26 mouse cellular contexts compared by ENCODE assay signal in genomic region chr7:18970956-18971355, GRCm38 (mm10). TPM values are rescaled to one million over a fixed set of nuclear protein-coding genes. Genes with fewer than 3 reads are reported as not detected.
DNase-seq lines count a peak whose midpoint lies in the region; ATAC-seq and TF ChIP-seq lines count a peak whose summit lies in the region.
"Had no signal": no experiment of that assay in that cellular context is flagged by ENCODE, and none has a peak within 500 bp of the region (broad histone marks: within the 10 kb centered on the region; RNA-seq: fewer than 3 reads in every experiment).

No protein-coding gene starts in this region.

- H3K4me1 ChIP-seq in cerebellum, adult 2 months (ENCODE audit: control insufficient read depth, insufficient read depth, low read length), result no peaks in the 10 kb centered on the region
- no peaks in the 10 kb centered on the region for H3K4me1 ChIP-seq in midbrain, postnatal 0 days (ENCODE audit: insufficient read depth, low read length)
- H3K4me1 ChIP-seq in midbrain, embryonic 15.5 days, result no peaks in the 10 kb centered on the region
- H3K4me1 ChIP-seq in hindbrain, embryonic 14.5 days (replicated peaks; ENCODE audit: control insufficient read depth, insufficient read depth, low read length), result no peaks in the 10 kb centered on the region
- H3K4me1 ChIP-seq: heart, embryonic 15.5 days; limb, embryonic 15.5 days; neural tube, embryonic 15.5 days had no signal

- DNase-seq in cerebellum, adult 2 months, result no peak
- DNase-seq in cerebellum, adult 11-12 months, result no peak
- DNase-seq in layer of hippocampus, adult 2 months (ENCODE audit: low spot score in 2 of 2), result no peak
- DNase-seq in layer of hippocampus, adult 9-10 months (ENCODE audit: low spot score), result no peak
- DNase-seq in midbrain, postnatal 0 days (ENCODE audit: low spot score), result no peak
- no peak for DNase-seq in hindbrain, embryonic 14.5 days (ENCODE audit: low spot score)
- DNase-seq: adrenal gland, adult 8-10 months; cerebellum, adult 11 months; cerebellum, postnatal 36 days; kidney, adult 11 months; kidney, postnatal 36 days; lung, postnatal 36 days had no signal

- no peak for TF ChIP-seq POLR2A in cerebellum, adult 2 months (IDR thresholded peaks at IDR 0.05; ENCODE audit: borderline replicate concordance, insufficient read depth, low read length)

- ATAC-seq in midbrain, postnatal 0 days (ENCODE audit: low FRiP score), result no peak
- ATAC-seq in midbrain, embryonic 15.5 days (replicated peaks), result no peak
- peak; percentile 46; the same call in 1 of the 2 replicates for ATAC-seq in megakaryocyte progenitor cell, adult 5-6 weeks (replicated peaks; ENCODE audit: poor library complexity)
- ATAC-seq in hindbrain, embryonic 14.5 days (ENCODE audit: low FRiP score), result no peak
- ATAC-seq: forebrain, embryonic 13.5 days had no signal

- peak; percentile 11; the same call in 1 of the 2 replicates for TF ChIP-seq CTCF in cerebellum, adult 2 months (IDR thresholded peaks at IDR 0.05; ENCODE audit: borderline replicate concordance, insufficient read depth, low read depth, low read length)
- TF ChIP-seq CTCF in layer of hippocampus, adult 2 months (conservative IDR thresholded peaks at IDR 0.05), result peak; percentile 53
- peak; percentile 51 for TF ChIP-seq CTCF in midbrain, postnatal 0 days (IDR thresholded peaks at IDR 0.05)

- no peaks in the 10 kb centered on the region for H3K27me3 ChIP-seq in cerebellum, adult 2 months (ENCODE audit: control insufficient read depth, insufficient read depth, low read length)
- H3K27me3 ChIP-seq in midbrain, postnatal 0 days (ENCODE audit: insufficient read depth, low read length), result no peaks in the 10 kb centered on the region
- no peaks in the 10 kb centered on the region for H3K27me3 ChIP-seq in midbrain, embryonic 15.5 days (replicated peaks)
- no peaks in the 10 kb centered on the region for H3K27me3 ChIP-seq in hindbrain, embryonic 14.5 days (ENCODE audit: control insufficient read depth, insufficient read depth, low read length)
- H3K27me3 ChIP-seq: forebrain, embryonic 13.5 days; midbrain, embryonic 12.5 days; neural tube, embryonic 15.5 days had no signal

- H3K9ac ChIP-seq in midbrain, postnatal 0 days (replicated peaks; ENCODE audit: low read length, poor library complexity, severe bottlenecking), result no peak overlapping the region
- no peak overlapping the region for H3K9ac ChIP-seq in midbrain, embryonic 15.5 days
- H3K9ac ChIP-seq in hindbrain, embryonic 14.5 days, result no peak overlapping the region
- H3K9ac ChIP-seq: forebrain, embryonic 13.5 days; heart, embryonic 15.5 days; limb, embryonic 15.5 days; midbrain, embryonic 12.5 days; neural tube, embryonic 15.5 days had no signal

- no peak overlapping the region for H3K4me3 ChIP-seq in cerebellum, adult 2 months (replicated peaks; ENCODE audit: insufficient read depth, low read depth, low read length)
- no peak overlapping the region for H3K4me3 ChIP-seq in layer of hippocampus, adult 2 months
- no peak overlapping the region for H3K4me3 ChIP-seq in midbrain, postnatal 0 days (ENCODE audit: low read depth, low read length)
- H3K4me3 ChIP-seq in midbrain, embryonic 15.5 days, result no peak overlapping the region
- no peak overlapping the region for H3K4me3 ChIP-seq in hindbrain, embryonic 14.5 days (replicated peaks; ENCODE audit: low read length)
- H3K4me3 ChIP-seq: forebrain, embryonic 13.5 days; heart, embryonic 15.5 days; limb, embryonic 15.5 days; midbrain, embryonic 12.5 days; myocyte; neural tube, embryonic 15.5 days had no signal

- no peak overlapping the region for H3K4me2 ChIP-seq in midbrain, postnatal 0 days (ENCODE audit: low read depth, low read length, poor library complexity, severe bottlenecking)
- no peak overlapping the region for H3K4me2 ChIP-seq in midbrain, embryonic 15.5 days
- no peak overlapping the region for H3K4me2 ChIP-seq in hindbrain, embryonic 14.5 days (replicated peaks)
- H3K4me2 ChIP-seq: forebrain, embryonic 13.5 days; heart, embryonic 15.5 days; limb, embryonic 15.5 days; midbrain, embryonic 12.5 days; neural tube, embryonic 15.5 days had no signal

- H3K9me3 ChIP-seq in midbrain, postnatal 0 days (ENCODE audit: low read length), result no peaks in the 10 kb centered on the region
- H3K9me3 ChIP-seq in midbrain, embryonic 15.5 days, result no peaks in the 10 kb centered on the region
- no peaks in the 10 kb centered on the region for H3K9me3 ChIP-seq in hindbrain, embryonic 14.5 days (ENCODE audit: control insufficient read depth, low read length)
- H3K9me3 ChIP-seq: G1E; heart, embryonic 15.5 days; limb, embryonic 15.5 days; midbrain, embryonic 12.5 days; neural tube, embryonic 15.5 days had no signal

- no peak overlapping the region for H3K27ac ChIP-seq in cerebellum, adult 2 months (ENCODE audit: insufficient read depth, low read length)
- no peak overlapping the region for H3K27ac ChIP-seq in layer of hippocampus, adult 2 months
- H3K27ac ChIP-seq in midbrain, postnatal 0 days (ENCODE audit: low read depth, low read length), result no peak overlapping the region
- no peak overlapping the region for H3K27ac ChIP-seq in midbrain, embryonic 15.5 days
- H3K27ac ChIP-seq in hindbrain, embryonic 14.5 days, result no peak overlapping the region
- H3K27ac ChIP-seq: forebrain, embryonic 13.5 days; heart, embryonic 15.5 days; limb, embryonic 15.5 days; midbrain, embryonic 12.5 days; neural tube, embryonic 15.5 days had no signal

- WGBS in cerebellum, adult 2 months, result 86% methylated on average over 3 of the region's 3 CpGs
- WGBS in midbrain, postnatal 0 days, result 86% methylated on average over 3 of the region's 3 CpGs
- WGBS in midbrain, embryonic 15.5 days, result 88% methylated on average over 3 of the region's 3 CpGs
- WGBS in hindbrain, embryonic 14.5 days, result 87% methylated on average over 3 of the region's 3 CpGs

- no peaks in the 10 kb centered on the region for H3K36me3 ChIP-seq in midbrain, postnatal 0 days (ENCODE audit: insufficient read depth, low read length)
- no peaks in the 10 kb centered on the region for H3K36me3 ChIP-seq in midbrain, embryonic 15.5 days (replicated peaks)
- no peaks in the 10 kb centered on the region for H3K36me3 ChIP-seq in hindbrain, embryonic 14.5 days (replicated peaks; ENCODE audit: control insufficient read depth, insufficient read depth)
- H3K36me3 ChIP-seq: G1E; heart, embryonic 15.5 days; limb, embryonic 15.5 days; midbrain, embryonic 12.5 days; neural tube, embryonic 15.5 days had no signal

RNA-seq across cellular contexts. Expression of gene Nanos2, which starts 16.2 kb away (rescaled TPM):
- polyA plus RNA-seq in cerebellum, adult 2 months (2012; rRNA removed), result 2.0 and 2.7 TPM in 2 replicates
- under 1 TPM; 0.54 to 0.66 TPM for total RNA-seq in layer of hippocampus, adult 2 months (2021)
- 1.7 and 3.7 TPM in 2 replicates for total RNA-seq in midbrain, postnatal 0 days (2014; rRNA removed)
- polyA plus RNA-seq in midbrain, postnatal 0 days (2015; fragmentation: Nextera tagmentation; extraction: Ambion mirVana), result 0.59 and 1.3 TPM in 2 replicates
- 0.80 and 1.0 TPM in 2 replicates for polyA plus RNA-seq in midbrain, embryonic 15.5 days (2015; fragmentation: Nextera tagmentation; extraction: Ambion mirVana)
- total RNA-seq in megakaryocyte progenitor cell, adult 5-6 weeks (2015), result not detected in 2 replicates
- not detected in 2 replicates for total RNA-seq in megakaryocyte progenitor cell, adult 5-6 weeks (2017)
- polyA plus RNA-seq in hindbrain, embryonic 14.5 days (2014; fragmentation: Nextera tagmentation; extraction: Ambion mirVana), result 0.52 and 0.69 TPM in 2 replicates
- total RNA-seq: adrenal gland, adult 8-10 months had no signal
- polyA plus RNA-seq: G1E; gonadal fat pad, adult 2 months; heart, embryonic 15.5 days; hindbrain, embryonic 11.5 days; limb, embryonic 15.5 days; myocyte; urinary bladder, adult 2 months had no signal

RNA-seq across cellular contexts. Expression of gene Mypop, which starts 20.1 kb away (rescaled TPM):
- polyA plus RNA-seq in cerebellum, adult 2 months (2012; rRNA removed), result 52.6 and 55.3 TPM in 2 replicates
- 10 to 100 TPM; 44.0 to 46.4 TPM for total RNA-seq in layer of hippocampus, adult 2 months (2021)
- total RNA-seq in midbrain, postnatal 0 days (2014; rRNA removed), result 16.0 and 21.2 TPM in 2 replicates
- polyA plus RNA-seq in midbrain, postnatal 0 days (2015; fragmentation: Nextera tagmentation; extraction: Ambion mirVana), result 4.7 and 5.0 TPM in 2 replicates
- polyA plus RNA-seq in midbrain, embryonic 15.5 days (2015; fragmentation: Nextera tagmentation; extraction: Ambion mirVana), result 5.8 and 6.2 TPM in 2 replicates
- total RNA-seq in megakaryocyte progenitor cell, adult 5-6 weeks (2015), result 0.17 TPM in 1 of 2 replicates, not detected in the other
- not detected in 2 replicates for total RNA-seq in megakaryocyte progenitor cell, adult 5-6 weeks (2017)
- polyA plus RNA-seq in hindbrain, embryonic 14.5 days (2014; fragmentation: Nextera tagmentation; extraction: Ambion mirVana), result 6.7 and 7.4 TPM in 2 replicates

RNA-seq across cellular contexts. Expression of gene Irf2bp1, which starts 32.9 kb away (rescaled TPM):
- polyA plus RNA-seq in cerebellum, adult 2 months (2012; rRNA removed), result 37.7 and 41.5 TPM in 2 replicates
- total RNA-seq in layer of hippocampus, adult 2 months (2021), result 10 to 100 TPM; 52.7 to 56.3 TPM
- total RNA-seq in midbrain, postnatal 0 days (2014; rRNA removed), result 115 and 133 TPM in 2 replicates
- polyA plus RNA-seq in midbrain, postnatal 0 days (2015; fragmentation: Nextera tagmentation; extraction: Ambion mirVana), result 25.6 and 26.1 TPM in 2 replicates
- 33.4 and 40.2 TPM in 2 replicates for polyA plus RNA-seq in midbrain, embryonic 15.5 days (2015; fragmentation: Nextera tagmentation; extraction: Ambion mirVana)
- 16.4 and 16.8 TPM in 2 replicates for total RNA-seq in megakaryocyte progenitor cell, adult 5-6 weeks (2015)
- total RNA-seq in megakaryocyte progenitor cell, adult 5-6 weeks (2017), result 12.5 and 13.1 TPM in 2 replicates
- polyA plus RNA-seq in hindbrain, embryonic 14.5 days (2014; fragmentation: Nextera tagmentation; extraction: Ambion mirVana), result 32.4 and 38.1 TPM in 2 replicates

RNA-seq across cellular contexts. Expression of gene Nova2, which starts 45.3 kb away (rescaled TPM):
- polyA plus RNA-seq in cerebellum, adult 2 months (2012; rRNA removed), result 12.8 and 14.5 TPM in 2 replicates
- total RNA-seq in layer of hippocampus, adult 2 months (2021), result 10 to 100 TPM; 82.7 to 85.4 TPM
- total RNA-seq in midbrain, postnatal 0 days (2014; rRNA removed), result 20.9 and 26.5 TPM in 2 replicates
- 8.7 and 10.1 TPM in 2 replicates for polyA plus RNA-seq in midbrain, postnatal 0 days (2015; fragmentation: Nextera tagmentation; extraction: Ambion mirVana)
- 15.2 and 15.9 TPM in 2 replicates for polyA plus RNA-seq in midbrain, embryonic 15.5 days (2015; fragmentation: Nextera tagmentation; extraction: Ambion mirVana)
- total RNA-seq in megakaryocyte progenitor cell, adult 5-6 weeks (2015), result not detected in 2 replicates
- not detected in 2 replicates for total RNA-seq in megakaryocyte progenitor cell, adult 5-6 weeks (2017)
- 15.4 and 16.3 TPM in 2 replicates for polyA plus RNA-seq in hindbrain, embryonic 14.5 days (2014; fragmentation: Nextera tagmentation; extraction: Ambion mirVana)
- polyA plus RNA-seq: G1E had no signal

RNA-seq across cellular contexts. Expression of gene Foxa3, which starts 52.4 kb away (rescaled TPM):
- not detected in 2 replicates for polyA plus RNA-seq in cerebellum, adult 2 months (2012; rRNA removed)
- total RNA-seq in layer of hippocampus, adult 2 months (2021), result not detected
- total RNA-seq in midbrain, postnatal 0 days (2014; rRNA removed), result not detected in 2 replicates
- not detected in 2 replicates for polyA plus RNA-seq in midbrain, postnatal 0 days (2015; fragmentation: Nextera tagmentation; extraction: Ambion mirVana)
- polyA plus RNA-seq in midbrain, embryonic 15.5 days (2015; fragmentation: Nextera tagmentation; extraction: Ambion mirVana), result not detected in 2 replicates
- not detected in 2 replicates for total RNA-seq in megakaryocyte progenitor cell, adult 5-6 weeks (2015)
- not detected in 2 replicates for total RNA-seq in megakaryocyte progenitor cell, adult 5-6 weeks (2017)
- not detected in 2 replicates for polyA plus RNA-seq in hindbrain, embryonic 14.5 days (2014; fragmentation: Nextera tagmentation; extraction: Ambion mirVana)
- total RNA-seq: G1E; layer of hippocampus, postnatal 14 days; left cerebral cortex, postnatal 25 days had no signal
- polyA plus RNA-seq: forebrain, embryonic 13.5 days; G1E; hindbrain, embryonic 11.5 days; urinary bladder, adult 2 months had no signal
